Mouse (Mus musculus) spleen, adult 2 months (tissue): ENCODE results near the gene Rasl12.

Experiments used
- CTCF ChIP-seq: fragments of 200-500 bp; IDR thresholded peaks from 2 replicates; pipeline ENCODE4 v1.5.1; 2011; ENCODE audit warnings: mild to moderate bottlenecking, inconsistent platforms; ENCODE audit not compliant: insufficient read depth, insufficient read length, insufficient replicate concordance; ENCODE audit errors: extremely low read depth
- POLR2A ChIP-seq: fragments of 200-500 bp; IDR thresholded peaks from 2 replicates; pipeline ENCODE4 v1.6.1; 2011; ENCODE audit warnings: low read depth, low read length, inconsistent platforms

DNA sequence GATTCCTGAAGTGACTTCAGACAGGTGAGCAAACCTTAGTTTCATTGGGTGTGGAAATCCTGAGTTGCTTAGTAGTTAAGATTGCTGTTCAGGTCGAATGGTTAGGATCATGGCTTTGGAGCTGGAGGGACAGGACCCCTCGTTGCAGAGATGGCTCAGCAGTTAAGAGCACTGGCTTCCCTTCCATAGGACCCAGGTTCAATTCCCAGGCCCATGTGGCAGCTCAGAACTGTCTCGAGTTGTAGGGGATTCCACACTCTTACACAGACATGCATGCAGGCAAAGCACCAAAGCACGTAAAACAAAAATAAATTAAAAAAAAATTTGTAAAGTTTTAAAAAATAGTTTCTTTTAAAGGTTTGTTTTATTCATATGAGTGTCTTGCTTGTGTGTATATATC, 36.9 kb downstream of the Rasl12 start:
- TF ChIP-seq CTCF, result no peak
- no peak for TF ChIP-seq POLR2A
